Mouse (Mus musculus): Measurements from ENCODE around the gene Gna14.

Gna14 gene

DNA sequence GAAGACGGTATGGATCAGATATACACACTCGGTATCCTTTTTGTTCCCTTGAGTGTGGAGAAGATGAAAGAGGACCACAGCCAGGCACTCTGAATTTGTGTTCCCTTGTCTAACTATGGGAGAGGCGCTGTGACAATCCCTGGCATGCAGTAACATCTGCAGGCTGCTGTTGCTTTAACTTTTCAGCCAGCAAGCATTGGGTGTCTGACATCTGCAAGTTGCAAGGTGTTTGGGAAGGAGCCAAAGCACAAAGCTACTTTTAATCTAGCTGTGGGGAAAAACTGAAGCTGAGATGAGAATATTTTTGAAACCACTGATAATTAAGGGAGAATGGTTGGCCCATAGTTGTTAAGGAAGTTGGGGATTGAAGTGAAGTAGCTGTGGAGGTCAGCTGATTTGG lies 83.0 kb downstream of the Gna14 start:
- DNase-seq, result no peak

DNA sequence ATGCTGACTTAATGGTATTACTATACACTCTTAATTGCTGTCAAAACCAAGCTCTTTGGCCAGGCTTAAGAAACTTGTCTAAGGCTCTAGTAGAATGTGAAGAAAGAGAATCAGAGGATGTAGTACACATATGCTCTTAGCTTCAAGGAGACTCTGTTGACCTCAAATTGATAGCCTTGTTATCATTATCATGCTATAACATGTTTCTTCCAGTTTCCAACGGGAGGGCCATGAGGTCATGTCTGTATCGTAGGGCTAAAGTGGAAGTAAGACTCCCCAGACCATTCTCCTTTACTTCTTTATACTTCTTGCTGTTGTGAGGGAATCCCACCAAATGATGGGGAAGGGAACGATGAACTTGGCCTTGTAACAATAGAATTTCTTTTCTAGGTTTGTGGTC lies 85.0 kb downstream of the Gna14 start:
- no peak for DNase-seq

DNA sequence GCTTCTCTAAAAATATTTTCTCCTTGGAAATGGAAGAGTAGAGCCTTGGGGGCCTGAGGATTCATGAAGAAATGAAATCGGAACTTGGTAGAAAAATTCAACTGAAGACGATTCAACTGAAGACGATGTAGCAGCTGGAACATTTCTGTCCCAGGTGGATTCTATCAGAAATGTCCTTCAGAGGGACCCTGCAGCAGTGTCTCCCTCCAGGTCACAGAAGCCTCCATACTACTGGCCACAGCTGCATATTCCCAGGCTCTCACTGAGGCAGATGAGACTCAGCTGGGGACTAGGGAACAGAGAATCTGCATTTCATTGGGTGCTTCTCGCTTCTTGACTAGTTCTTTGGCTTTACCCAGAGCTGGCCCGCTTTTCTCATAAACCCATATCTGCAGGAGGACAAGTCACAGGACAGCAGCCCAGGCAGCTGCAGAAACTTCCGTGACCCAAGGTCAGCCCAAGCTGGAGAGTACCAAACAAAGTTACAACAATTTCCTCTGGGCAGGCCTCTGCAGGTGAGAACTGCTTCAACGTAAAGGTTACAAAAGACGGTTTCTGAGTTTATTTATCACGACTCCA lies 90.8 kb downstream of the Gna14 start:
- no peak for DNase-seq

DNA sequence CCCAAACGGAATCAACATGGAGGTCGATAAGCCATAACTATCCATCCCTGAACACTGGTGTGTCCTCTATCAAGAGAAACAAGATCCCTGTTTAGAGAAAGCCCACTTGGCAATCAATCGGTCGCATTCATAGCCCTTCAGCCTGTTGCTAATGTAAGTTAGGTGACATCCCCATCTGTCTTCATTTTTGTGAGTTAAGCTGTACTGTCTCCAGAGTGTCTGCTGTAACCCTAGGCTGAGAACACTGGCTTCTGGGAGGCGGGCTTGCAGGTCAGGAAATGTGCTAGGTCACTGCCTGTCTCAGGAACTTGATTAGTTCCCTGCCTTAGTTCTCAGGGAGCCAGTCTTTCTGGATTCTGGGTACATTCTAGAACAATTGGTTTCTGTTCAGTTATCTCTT lies 91.5 kb downstream of the Gna14 start:
- DNase-seq, result no peak

DNA sequence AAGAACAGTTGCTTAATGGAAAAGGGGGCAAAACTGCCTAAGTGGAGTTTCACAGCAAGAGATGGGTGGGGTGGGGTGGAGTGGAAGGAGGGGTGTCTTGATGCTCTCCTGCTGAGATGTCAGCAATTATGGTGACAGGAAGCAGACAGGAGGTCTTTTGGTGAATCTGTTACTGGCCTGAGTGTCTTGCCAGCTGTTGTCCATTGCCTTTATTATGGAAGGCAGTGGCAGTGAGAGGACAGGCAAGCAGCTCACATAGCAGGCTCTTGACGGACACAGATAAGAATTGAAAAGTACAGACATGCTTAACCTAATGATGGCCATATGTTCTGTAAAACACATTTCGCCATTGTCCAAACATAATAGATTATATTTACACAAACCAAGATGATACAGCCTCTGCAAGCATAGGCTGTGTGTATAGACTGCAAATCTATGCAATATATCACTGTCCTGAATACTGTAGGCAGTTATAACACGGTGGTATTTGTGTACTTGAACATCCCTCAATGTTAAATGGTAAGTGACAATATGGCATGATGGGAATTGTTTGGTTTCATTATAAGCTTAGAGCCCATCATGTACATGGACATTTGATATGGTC lies 92.8 kb downstream of the Gna14 start:
- no peak for DNase-seq

DNA sequence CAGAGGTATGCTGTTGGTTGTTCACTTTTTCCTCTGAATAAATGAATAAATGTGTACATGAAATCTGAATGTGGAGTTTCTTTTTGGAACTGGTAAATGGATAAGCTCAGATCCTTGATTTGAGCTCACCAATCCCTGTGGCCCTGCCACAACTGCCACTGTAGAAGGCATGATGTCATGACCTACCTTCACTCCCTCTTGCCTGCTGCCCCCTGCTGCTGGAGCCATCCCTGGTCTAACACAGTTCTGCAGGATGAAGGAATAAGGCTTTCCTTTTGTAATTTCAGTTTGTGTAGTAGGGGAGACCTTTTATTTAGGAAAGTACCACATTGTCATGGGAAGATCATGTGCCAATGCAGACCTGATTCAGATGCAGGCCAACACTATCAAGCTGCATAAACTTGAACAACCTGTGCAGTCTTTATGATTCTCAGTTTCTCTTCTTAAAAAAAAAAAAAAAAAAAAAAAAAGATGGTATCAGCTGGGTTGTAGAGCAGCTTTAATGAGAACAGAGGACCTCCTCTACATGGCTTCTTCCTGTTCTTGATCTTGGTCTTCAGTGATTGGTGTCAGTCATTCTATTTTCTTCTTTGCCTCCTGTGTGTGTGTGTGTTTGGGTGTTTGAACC lies 93.8 kb downstream of the Gna14 start:
- peak; percentile 71 for DNase-seq

DNA sequence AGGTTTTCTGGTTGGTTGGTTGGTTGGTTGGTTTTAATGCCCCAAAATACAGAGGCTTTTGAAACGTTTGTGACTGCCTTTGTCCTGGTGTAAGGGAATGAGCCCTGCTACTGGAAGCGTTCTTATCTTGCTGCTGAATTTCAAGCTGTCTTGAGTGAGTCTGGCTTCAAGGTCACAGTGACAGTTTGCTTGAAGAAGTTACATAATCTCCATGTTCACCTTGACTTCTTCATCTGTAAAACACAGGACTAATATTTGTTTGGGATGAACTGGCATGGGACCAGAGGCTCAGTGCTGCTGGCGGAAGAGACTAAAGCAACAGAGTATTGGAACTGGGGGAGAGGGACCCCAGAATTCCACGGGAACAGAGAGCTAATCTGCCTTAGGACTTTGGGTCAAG lies 94.4 kb downstream of the Gna14 start:
- DNase-seq, result no peak

DNA sequence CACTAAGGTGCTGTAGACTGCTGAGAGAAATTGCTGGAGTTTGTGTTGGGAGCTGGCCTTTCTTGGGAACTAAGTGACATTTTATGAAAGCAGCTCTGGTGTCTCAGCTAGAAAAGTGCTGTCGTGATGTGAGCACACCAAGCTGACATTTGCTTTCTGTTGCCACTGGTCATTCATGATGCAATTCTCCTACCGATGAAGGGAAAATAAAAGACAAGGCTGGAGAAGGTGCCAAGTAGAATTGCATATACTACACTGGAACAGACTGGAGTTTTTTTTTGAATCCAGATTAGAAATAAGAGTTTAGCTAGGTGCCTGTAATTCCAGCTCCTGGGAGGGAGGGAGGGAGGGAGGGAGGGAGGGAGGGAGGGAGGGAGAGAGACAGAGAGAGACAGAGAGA lies 98.7 kb downstream of the Gna14 start:
- DNase-seq, result no peak

DNA sequence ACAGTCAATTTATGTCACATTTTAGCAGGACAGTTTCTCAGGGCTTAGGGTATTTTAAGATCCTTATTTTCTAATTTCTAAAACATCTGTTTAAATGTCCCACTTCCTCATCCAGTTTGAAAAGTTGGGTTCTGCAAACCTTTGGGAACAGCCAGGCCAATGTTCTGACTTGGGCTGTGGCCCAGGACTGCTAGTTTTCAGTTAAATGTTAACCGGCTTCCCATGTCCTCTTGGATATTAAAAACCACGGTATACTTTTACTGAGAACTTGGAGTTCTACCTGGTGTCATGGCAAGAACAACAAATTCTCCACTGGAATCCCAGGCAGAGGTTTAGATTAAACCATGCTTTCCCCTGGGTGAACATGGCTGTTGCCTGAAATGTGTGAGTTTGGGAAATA lies 102.9 kb downstream of the Gna14 start:
- DNase-seq, result no peak

DNA sequence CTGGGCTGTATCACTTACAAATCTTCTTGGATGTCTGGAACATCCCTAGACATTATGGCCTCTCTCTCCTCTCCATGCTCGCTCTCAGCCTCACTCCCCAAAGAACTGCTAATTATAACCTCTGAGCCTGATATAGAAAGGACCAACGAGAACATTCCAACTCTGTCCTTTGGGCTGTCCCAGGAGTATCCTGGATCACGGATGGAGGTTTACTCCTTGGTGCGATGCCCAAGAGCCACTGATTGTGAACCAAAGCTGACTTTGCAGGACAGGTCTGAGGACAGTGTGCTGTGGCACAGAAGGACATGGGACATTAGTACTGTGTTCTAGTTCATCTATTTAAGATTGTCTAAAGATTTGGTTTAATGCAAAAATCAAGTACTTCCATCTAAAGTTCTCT lies 108.1 kb downstream of the Gna14 start:
- DNase-seq, result no peak

DNA sequence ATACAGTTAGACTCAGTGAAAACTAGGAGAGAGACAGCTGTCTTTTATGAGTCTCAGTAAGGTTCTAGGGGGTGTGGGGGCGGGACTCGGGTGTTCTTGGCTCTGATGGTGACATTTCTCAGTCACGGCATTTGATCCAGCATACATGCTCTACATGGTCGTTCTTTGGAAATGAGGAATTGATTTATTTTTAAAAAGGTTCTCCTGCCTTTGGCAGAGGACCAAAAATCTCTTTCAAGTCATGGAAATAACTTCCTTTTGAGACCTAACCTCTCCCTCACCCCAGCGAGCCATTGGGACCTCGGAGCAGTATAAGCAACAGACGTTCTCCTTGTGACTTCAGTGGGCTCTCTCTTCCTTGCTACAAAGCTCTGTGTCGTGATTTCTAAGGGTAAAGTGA lies 121.4 kb downstream of the Gna14 start:
- DNase-seq, result no peak

DNA sequence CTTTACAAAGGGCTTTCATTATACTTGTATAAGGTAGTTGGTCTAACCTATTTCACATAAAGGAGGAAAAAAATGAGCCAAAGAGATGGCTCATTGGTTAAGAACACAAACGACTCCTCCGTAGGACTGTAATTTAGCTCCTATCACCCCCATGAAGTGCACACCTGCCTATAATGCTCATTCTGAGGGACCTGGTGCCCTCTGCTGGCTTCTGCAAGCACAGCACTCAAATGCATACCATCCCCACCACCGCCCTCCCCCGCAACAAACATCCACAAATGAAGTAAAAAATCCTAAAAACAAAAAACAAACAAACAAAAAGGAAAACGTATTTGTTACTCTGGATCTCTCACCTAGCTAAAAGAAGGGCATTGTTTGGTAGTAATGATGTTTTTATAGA lies 122.4 kb downstream of the Gna14 start:
- DNase-seq, result peak; percentile 17

DNA sequence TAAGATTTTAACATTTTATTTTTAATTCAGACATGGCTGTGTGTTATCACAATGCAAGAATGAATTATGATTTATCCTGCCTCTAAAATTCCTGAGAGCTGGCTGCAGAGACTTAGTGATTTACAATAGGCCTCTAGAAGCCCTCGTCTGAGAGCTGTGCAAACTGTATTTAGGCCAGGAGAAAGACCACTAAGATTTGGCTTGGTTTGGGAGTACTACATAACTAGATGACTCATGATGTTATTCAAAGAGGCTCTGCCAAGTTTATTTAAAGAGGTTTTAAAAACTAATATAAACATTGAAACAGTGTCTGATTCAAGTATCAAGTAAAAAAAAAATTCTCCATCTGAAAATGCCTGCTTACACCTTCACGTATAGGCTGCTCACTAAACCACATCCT lies 123.0 kb downstream of the Gna14 start:
- DNase-seq, result no peak

DNA sequence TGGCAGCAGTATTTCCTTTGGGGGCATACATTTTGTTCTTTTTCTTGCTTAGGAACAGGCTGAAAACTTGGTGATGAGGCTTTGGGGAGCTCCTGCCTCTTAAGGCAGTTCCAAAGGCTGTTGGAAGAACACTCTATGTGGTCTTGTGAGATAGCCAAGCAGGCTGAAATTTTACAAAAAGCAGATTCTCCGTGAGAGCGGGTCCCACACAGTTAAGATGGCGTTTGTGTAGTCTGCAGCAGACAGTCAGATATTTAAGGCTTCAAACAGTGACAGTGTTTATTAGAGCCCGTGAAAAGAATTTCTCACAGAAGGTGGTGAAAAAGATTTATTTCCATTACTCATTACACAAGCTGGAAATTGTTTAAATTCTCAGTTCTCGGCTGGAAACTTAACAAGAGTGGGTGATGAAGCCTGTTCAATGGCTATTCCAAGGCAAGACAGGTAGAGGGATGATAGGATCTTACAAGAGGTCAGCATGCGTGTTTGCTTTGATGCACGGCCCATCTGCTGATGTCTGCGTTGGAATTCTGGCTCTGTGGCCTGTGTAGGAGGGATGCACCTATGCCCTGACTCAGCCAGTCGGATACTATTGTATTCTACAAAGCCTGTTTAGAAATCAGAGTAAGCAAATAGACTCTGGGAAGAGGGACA lies 123.8 kb downstream of the Gna14 start:
- DNase-seq, result no peak

DNA sequence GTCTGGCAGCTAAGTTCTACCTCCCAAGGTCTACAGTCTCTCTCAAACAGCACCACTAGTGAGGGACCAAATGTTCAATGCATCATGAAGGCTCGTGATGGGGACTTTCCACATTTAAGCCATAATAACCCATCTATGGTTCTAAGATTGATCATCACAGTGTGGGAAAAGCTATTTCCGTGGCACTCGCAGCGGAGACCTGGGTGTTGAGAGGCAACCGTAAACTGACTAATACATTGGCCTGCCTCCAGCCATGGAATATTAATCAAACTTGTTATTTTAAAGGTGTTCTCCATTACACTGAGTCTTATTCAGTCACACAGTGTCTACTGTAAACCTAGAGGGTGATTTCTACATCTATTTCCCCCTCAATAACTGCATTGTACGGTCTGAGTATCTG lies 127.1 kb downstream of the Gna14 start:
- no peak for DNase-seq

DNA sequence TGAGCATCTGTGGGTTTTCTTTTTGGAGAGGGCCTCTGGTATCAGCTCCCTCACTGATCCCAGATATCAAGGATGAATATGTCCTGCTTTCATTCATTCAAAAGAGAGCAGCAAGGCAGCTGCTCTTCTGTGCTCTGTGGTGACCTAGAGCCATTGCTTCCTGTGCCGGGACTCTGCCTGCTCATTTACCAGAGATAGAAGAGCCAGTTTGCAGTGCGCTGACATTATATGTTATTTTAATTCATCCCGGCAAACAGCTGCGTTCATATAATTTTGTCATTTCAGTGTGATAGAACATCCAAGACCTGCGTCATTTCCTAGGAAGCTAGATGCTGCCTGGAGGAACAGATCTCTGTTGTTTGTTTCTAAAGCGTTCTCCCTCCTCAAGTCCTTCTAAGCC lies 141.2 kb downstream of the Gna14 start:
- DNase-seq, result no peak

DNA sequence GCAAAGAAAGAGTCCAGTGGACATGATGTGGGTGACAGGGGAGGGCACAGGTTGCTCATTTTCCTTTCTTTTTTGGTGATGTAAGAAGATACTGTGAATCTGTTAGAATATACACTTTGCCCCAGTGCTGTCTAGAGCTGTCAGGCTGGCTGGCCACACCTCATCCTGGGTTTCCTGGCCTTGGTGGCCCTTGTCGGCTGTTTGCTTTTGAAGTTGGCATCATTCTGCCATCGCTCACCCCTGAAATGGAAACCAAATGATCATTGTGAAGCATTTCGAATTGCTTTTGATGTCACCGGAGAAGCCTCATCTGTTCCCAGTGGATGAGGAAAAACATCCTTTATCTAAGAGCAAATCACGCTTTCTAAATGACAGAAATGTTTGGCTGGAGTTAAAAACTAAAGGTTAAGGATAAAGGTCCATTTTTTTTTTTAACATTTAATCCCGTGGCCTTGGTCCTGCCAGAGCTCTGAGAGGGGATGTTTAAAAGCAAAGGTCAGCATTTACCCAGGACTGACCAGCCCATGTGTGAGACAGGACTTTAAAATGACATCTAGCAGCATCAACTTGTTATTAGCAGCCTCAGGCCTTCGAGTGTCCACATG lies 144.2 kb downstream of the Gna14 start:
- DNase-seq, result no peak

DNA sequence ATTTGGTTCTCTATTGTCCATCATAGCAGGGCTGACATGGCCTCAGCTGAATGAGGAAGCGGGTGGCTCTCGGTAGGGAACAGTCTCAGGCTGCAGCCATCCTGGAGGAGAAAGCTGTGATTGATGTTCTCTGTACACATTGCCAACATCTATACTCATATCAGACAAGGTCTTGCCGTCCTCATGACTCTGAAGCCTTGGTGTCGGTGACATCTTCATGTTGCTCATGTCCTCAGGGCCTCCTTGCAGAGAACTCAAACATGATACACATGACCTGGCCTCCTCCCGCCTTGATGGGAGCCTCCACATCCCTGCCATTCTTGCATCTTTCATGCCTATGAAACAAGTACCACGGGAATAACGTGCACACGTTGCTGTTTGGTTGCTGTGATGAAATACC lies 144.9 kb downstream of the Gna14 start:
- no peak for DNase-seq

DNA sequence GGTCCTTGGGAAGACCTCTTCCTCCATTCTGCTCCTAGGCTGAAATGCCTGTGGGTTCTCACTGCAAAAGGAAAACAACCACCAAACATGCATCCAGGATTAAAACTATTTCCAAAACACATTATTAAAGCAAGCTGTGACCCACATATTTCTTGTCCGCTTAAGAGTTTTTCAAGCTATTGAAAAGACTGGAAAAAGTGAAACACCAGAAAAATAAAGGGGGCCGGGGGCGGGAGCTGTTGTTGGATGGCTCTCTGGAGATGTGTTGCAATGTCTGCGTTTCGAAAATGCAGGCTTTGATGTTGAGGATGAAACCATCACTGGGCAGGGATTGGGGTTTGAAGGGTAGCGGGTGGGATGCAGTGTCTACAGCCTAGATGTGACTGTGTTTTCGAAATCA lies 149.0 kb downstream of the Gna14 start:
- DNase-seq, result no peak

DNA sequence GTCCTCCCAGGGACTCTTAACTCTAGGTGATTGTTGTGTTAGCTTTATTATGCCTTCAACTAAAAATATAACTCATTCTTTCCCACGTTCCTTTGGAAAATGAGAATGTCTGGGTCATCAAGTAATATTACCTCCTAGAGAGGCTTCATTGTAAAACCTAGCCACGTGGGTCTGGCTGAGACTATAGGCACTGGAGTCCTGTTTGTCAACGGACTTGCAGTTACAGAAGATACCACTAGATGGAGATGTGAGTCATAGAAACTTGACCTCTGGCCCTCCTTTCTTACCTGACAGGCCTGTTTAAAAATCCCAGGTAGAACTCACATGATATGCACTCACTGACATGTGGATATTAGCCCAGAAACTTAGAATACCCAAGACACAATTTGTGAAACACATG lies 149.8 kb downstream of the Gna14 start:
- peak; percentile 42 for DNase-seq

DNA sequence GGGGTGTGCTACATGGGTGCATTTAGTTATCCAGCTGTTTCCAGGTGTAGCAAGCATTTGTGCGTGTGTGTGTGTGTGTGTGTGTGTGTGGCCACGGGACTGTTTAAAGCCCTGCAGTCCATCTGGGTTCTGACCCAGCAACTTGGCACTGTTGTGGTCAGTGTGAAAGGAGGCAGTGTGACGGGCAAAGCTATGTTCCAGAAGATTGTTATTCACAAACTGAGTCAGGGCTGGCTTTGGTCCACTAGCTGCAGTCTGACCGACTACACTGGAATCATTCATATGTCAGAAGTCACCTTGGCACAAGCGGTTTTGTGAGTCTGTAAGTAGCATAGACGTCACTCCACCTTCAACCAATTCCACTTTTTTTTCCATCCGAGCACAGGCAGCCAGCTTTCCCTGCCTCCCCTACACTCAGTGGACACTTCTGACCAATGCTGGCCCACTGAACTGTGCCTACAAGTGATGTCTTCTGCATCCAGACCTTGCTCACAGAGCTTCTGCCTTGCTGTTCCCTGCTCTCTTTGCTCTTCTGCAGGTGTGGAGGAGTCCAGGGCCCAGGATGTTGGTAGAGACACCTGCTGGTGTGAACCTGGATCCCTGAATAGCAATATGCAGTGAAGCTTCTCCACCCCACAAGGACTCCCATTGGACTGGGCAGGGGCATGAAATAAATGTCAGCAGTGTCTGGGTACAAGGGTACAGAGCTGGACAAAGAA lies 157.9 kb downstream of the Gna14 start:
- peak; percentile 20 for DNase-seq

DNA sequence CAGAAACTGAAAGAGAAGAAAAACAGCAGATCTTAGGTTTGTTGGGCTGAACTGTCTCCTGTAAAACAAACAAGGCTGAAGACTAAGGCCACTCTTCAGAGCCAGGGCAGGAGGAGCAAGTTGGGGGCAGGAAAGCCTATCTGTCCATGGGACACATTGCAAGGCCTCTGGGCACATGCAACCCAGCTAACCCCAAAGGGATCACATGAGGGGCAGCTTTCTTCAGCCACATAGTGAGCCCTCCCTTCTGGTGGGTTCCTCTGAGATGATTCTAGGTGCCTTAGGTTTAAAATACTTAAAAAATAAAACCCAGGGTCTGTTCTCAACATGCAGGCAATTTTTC lies 158.4 kb downstream of the Gna14 start:
- DNase-seq, result no peak

DNA sequence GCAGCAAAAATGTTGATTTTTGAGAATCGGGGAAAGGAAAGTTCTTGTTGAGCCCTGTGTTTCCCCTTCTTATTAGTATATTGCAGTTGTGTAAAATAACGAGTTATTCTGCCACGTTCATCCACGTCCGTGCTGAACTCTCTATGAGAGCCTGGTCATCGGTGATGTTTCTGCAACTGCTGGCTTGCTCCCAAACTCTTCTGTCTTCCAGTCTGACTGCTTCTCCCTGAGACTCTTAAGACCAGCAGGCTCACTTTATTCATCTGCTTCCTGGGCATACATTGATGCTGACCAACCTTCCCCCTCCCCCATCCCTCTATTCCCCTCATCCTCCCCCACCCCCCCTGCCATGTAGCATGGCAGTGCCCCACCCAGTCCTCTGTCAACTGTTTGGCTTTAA lies 161.7 kb downstream of the Gna14 start:
- no peak for DNase-seq
